Mouse (Mus musculus) spleen, postnatal 36 days (tissue): ENCODE measurements around the gene Zfpm1.

Experiments used
- DNase-seq, 2 experiments: peaks; one replicate each; pipeline ENCODE4 v3.0.0; 2022; ENCODE audit warnings: low spot score in 2 of 2, mixed read lengths in 1 of 2

Zfpm1 gene

DNA sequence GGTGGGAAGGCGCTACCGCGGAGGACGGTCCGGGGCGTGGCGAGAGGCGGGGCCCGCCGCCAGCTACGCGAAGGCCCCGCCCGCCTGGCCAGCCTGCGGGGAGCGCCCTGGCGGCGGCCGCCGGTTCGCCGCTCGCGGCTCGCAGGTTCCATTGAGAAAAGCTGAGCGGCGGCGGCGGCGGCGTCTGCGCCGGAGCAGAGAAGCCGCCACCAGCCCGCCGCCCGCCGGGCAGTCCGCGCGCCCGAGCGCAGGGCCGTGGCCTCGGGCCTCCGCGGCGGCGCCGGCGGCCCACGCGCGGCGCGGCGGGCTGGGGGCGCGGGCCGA lies at the start of gene Zfpm1:
Gene Zfpm1 (plus strand): TSS at position 107 of the 324 bp plus-strand sequence.
- no peak for DNase-seq

- DNase-seq, result no peak
Observed at GRCm38 (mm10) chr8:122234055-122234454, 47.9 kb upstream of the Zfpm1 start.

DNA sequence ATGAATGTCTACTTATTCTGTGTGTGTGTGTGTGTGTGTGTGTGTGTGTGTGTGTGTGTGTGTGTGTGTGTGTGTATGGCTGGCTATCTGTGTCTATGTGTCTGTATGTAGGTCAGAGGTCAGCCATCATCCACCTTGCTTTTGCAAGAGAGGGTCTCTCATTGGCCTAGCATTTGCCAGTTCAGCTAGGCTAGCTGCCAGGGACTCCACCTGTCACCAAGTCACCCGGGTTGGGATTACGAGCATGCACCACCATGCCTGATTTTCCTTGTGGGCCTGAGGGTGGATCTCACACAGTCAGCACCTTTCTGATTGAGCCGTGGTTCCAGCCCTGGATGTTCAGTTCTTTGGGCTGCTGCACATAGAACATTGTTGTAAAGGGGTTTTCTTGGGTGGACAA lies 45.4 kb upstream of the Zfpm1 start:
- DNase-seq, result no peak

GRCm38 (mm10) chr8:122238225-122238624 lies 43.7 kb upstream of the Zfpm1 start:
- no peak for DNase-seq

DNA sequence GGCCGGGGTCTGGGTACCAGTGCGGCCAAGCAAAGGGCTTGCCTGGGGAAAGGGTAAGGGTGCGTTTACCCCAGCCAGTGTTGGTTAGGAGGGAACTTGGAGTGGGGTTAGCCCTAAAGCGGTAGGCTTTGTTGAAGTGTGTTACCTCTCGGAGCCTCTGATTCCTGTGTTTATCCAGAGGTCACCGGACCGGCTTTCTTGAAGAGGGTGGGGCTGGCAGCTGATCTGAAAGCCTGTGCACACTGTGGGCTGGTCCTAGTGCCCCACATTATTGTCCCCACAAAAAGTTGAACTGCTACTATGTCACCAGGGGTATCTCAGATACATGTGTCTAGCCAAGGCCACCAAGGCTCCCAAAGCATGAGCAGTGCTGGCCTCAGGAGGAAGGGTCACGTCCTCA lies 43.2 kb upstream of the Zfpm1 start:
- no peak for DNase-seq

GRCm38 (mm10) chr8:122240241-122241026 lies 41.5 kb upstream of the Zfpm1 start:
- DNase-seq, result no peak

GRCm38 (mm10) chr8:122243310-122243709 lies 38.6 kb upstream of the Zfpm1 start:
- DNase-seq, result no peak

DNA sequence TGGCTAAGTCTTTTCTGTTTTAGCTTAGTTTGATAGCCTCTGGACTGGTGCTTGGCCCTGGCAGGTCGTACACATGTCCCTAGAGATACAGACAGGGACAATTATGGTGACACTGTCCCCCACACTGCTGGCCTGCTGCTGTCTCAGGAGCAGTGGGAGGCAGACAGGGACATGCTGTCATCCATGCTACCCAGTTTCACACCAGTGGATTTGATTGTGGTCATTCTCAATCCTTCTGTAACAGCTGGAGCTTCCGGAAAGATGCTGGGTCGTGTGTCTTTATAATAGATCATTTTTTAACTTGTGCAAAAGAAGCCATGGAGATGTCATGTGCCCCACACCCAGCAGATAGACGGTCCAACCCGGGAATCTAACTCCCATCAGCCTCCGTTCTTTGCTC lies 36.8 kb upstream of the Zfpm1 start:
- no peak for DNase-seq

DNA sequence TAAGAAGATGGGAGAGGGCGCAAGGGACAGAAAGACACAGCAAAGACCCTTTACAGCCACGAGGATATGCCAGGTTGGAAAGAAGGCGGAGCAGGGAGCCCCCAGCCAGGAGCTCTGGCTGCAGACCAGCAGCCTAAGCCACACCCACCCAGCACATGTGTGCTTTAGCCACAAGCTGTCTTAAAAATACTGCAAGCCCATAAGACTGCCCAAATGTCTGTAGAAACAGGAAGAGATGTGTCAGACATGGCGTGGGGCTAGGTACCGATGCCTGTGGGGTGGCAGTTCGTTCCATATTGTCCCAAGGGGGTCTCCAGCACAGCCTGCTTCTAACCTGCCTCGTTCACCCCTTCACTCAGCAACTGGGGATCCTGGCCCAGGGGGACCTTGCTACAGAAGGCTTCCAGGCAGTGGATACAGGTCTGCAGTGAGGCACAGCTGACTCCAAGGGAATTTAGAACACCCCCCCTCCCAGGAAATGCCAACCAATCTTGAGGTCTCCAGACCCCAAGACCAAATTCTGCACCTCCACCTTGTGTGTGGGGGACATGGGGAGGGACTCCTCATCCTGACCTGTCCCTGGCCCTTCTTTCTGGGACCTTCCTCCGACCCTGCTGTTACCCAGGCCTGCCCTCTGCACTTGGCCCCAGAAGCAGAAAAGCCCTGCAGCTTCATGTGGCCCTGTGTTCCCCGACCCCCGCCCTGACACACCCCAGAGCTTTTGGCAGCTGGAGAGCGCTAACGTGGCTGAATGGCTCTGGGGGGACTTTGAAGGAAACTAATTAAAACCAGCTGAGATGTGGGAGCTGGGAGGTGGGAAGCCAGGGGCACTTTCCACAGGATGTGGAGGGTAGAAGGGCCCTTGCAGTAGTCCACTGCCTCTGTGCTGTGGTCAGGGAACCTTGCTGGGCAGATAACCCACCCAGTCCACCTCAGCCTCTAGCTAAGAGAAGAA lies 35.4 kb upstream of the Zfpm1 start:
- DNase-seq, result no peak

DNA sequence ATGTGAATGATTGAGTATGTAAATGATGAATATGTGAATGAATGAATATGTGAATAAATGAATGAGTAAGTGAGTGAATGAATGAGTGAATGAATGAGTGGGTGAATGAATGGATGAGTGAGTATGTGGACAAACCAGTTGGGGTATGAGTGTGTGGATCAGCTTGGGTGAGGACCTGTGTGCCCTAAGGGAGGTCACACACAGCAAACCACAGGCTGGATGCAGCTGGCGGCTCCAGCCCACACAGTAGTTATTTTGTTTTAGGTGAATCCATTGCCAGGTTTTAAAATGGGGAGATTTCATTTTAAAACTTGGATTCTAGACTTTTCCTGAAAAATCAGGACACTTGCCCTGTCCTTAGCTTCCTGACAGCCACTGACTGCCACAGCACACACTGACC lies 30.2 kb upstream of the Zfpm1 start:
- DNase-seq, result no peak

- no peak for DNase-seq
Observed at GRCm38 (mm10) chr8:122252366-122252765, 29.6 kb upstream of the Zfpm1 start.

- DNase-seq, result peak in 1 of 2 experiments; percentile 28
Observed at GRCm38 (mm10) chr8:122259351-122259750, 22.6 kb upstream of the Zfpm1 start.

- DNase-seq, result no peak
Observed at GRCm38 (mm10) chr8:122260755-122261154, 21.2 kb upstream of the Zfpm1 start.

- no peak for DNase-seq
Observed at GRCm38 (mm10) chr8:122262835-122263234, 19.1 kb upstream of the Zfpm1 start.

DNA sequence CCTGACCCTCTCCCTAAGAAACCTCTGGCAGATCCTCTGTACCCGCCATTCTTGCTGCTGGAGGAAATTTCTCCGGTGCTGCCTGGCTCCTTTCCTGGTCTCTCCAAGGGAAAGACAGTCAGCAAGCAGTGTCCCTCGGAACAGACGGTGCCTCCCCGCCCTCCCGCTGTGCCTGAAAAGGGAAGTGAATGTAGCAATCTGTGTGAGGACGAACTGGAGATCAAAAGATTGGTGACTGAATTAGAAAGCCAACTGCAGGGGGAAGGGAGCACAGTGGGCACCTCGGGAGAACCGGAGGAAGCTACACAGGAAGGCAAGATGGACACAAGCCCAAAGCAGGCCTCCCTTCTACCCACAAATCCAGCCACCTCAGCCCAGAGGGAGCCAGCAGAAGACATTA lies 17.7 kb upstream of the Zfpm1 start:
- no peak for DNase-seq

- no peak for DNase-seq
Observed at GRCm38 (mm10) chr8:122265522-122265921, 16.4 kb upstream of the Zfpm1 start.

- no peak for DNase-seq
Observed at GRCm38 (mm10) chr8:122266867-122267266, 15.1 kb upstream of the Zfpm1 start.

GRCm38 (mm10) chr8:122268861-122269260 lies 13.1 kb upstream of the Zfpm1 start:
- no peak for DNase-seq

DNA sequence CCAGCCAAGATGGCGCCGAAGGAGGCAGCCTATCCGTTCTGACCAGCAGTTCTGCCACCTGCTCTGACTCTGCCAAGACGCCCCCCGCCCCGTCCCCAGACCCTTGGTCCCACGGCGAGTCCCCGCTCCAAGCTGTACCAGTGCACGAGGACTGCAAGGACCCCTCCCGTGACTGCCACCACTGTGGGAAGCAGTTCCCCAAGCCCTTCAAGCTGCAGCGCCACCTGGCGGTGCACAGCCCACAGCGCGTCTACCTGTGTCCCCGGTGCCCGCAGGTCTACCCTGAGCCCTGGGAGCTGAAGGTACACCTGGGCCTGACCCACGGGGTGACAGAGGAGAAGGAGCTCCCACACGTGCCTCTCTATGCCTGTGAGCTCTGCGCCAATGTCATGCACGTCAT lies 12.5 kb upstream of the Zfpm1 start:
- DNase-seq, result peak; percentile 63 to 68

DNA sequence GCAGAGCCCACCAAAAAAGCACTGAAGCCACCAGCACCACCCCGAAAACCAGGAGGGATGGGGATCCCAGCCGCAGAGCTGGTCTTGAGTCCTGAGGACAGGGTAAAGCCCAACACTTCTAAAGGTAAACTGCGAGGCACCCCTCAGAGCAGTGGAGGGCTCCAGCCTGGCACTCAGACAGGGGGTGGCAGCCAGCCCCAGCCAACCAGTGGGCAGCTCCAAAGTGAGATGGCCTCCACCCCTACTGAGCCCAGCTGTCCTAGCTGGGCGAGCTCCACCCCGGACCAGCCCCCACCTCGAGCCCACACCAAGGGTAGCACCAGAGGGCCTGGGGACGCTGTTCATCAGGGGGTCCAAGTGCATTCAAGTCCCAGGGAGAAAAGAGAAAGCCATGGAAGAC lies 11.4 kb upstream of the Zfpm1 start:
- no peak for DNase-seq

DNA sequence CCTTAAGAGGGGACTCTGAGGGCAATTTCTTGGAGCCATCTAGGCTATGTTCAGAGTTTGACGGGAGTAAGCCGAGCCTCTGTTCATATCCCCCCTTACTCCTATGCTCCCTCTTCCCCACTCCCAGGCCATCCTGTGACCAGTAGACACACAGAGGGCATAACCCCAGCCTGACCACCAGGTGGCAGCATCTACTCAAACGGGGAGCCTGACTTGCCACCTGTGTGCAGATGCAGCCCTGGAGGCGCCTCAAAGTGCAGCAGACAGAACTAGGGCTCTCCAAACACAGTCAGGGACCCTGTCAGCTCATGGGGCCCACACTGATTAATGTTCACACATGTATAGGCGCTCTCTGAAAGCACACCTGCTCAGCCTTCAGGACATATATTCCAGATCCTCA lies 8.8 kb upstream of the Zfpm1 start:
- peak; percentile 82 for DNase-seq

GRCm38 (mm10) chr8:122273826-122274225 lies 8.1 kb upstream of the Zfpm1 start:
- no peak for DNase-seq
